Mouse (Mus musculus): ENCODE data around the gene Sdf4. TPM values are rescaled to one million over a fixed set of nuclear protein-coding genes. Genes with fewer than 3 reads are reported as not detected.

Gene Sdf4
- 100 to 1,000 TPM; 213 to 215 TPM for total RNA-seq (2021)
- long read RNA-seq, experiment 1, full-length matches to known transcripts = 176 of 218 reads
- long read RNA-seq, experiment 1, partial matches to known transcripts = 12 of 218 reads
- long read RNA-seq, experiment 1, other reads (novel, unspliced or antisense) = 30 of 218 reads
- long read RNA-seq, experiment 2, full-length matches to known transcripts = 119 of 152 reads
- long read RNA-seq, experiment 2, partial matches to known transcripts = 27 of 152 reads
- long read RNA-seq, experiment 2, other reads (novel, unspliced or antisense) = 6 of 152 reads

DNA sequence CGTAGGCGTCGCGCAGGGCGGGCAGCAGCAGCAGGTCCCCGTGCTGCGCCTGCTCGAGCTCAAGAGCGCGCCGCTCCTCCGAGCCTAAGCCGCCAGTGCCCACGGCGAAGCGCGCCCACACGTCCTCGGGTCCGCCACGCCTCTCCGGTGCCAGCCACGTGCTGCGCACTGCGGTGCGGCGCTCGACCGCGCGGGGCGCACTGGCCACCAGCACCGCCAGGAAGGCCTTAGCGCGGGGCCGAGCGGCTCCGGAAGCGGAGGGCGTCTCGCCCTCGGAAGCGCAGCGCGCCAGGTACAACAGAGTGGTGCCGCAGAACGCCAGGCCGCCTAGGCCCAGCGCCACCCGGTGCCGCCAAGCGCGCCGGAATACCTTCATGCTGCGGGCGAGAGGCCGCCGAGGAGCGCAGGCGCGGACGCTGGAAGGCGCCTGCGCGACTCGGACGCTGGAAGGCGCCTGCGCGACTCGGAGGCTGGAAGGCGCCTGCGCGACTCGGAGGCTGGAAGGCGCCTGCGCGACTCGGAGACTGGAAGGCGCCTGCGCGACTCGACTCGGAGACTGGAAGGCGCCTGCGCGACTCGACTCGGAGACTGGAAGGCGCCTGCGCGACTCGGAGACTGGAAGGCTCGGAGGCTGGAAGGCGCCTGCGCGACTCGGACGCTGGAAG lies at the start of gene Sdf4, which contains the start of gene B3galt6:
Gene Sdf4, plus strand, starts transcription at position 632 of the 665 bp plus-strand sequence.
Gene B3galt6, minus strand, starts transcription at position 409 of the 665 bp plus-strand sequence.
- peak; percentile 78 to 90 for DNase-seq (ENCODE audit: low spot score in 2 of 2)

DNA sequence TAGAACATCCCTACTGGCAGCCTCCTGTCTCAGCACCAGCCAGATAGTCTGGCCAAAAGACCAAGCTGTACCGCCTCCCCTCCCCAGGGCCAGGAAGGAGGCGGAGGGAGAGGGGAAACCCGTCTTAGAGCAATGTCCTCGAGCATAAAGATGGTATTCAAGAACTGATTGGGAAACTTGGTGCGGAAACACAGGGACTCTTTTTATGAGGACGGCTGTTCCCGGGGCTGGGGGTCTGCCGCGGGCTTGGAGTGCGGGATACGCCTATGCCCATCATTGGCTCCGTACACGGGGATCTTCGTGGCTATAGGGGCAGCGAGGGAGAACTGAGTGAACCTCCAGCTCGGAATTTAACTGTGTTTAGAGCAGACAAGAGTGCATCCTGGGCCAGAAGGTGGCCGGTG lies 49.6 kb upstream of the Sdf4 start:
- peak; percentile 22 to 52 for DNase-seq (ENCODE audit: low spot score in 2 of 2)

DNA sequence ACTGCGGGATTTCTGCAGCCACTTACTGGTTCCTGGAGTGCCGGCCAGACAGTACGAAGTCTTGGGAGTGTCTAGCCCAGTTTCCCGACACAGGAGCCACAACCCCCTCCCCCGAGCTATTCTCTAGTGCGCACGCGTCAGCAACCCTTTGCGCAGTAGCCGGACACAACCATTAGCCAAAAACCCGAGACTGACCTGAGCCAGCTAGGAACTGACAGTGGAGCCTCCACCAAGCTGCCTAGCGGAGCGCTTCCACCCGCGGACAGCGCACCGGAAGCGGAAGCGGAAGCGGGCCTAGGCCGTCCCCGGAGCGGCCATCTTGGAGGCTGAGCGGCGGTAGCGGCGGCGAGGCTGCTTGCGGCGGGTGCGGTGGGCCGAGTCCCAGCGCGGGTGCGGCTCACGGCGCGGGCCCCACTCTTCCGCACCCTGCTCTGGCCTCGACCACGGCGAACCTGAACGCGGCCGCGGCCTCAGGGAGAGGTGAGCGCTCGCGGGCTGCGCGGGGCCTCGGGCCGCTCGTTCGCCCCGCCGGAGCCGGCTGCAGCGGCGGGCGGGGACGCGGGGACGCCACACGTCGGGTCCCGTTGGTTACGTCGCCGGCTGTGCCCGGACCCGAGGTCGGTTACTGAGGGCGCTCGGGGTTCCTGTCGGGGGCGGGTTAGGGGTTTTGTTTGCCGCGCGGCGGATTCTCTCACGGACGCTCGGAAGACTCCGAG lies 49.0 kb upstream of the Sdf4 start, which contains the start of gene Ube2j2:
Gene Ube2j2, plus strand, starts transcription at position 298 of the 716 bp plus-strand sequence.
- peak; percentile 96 to 98 for DNase-seq (ENCODE audit: low spot score in 2 of 2)

DNA sequence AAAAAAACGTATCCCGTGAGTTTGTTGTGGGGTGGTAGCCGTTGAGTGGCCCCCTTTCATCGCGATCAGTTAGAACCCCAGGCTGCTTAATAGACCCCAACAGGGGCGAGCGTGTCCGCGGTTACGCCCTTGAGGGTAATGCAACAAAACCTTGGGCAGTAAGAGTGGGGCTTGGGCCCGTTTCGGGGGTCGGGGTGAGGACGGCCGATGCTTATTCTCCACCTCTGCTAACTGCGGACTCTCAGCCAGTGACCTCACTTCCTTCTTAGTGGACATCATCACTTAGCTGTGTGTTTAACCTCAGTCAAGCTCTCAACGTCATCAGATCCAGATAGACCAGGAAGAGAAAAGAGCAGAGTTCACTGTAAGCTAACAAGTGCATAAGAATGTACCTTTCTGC lies 48.4 kb upstream of the Sdf4 start:
- DNase-seq (ENCODE audit: low spot score in 2 of 2) = no peak

DNA sequence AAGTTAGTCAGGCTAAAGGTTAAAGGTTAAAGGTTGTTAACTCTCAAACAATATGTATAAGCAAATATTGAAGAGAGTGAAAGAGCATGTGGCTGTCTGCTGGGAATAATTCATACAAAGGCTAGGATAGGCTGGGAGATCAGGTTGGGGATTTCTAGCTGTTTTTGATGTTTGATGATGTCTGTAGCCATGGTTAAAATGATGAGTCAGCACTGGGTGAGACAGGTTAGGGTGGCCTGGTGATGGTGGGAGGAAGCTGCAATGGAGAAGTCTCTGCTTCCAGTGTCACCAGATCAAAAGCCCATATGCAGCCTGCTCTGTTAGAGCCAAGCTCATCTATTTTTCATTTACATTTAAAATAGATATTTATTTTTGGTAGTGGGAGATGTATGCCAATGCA lies 45.6 kb upstream of the Sdf4 start:
- no peak for DNase-seq (ENCODE audit: low spot score in 2 of 2)

DNA sequence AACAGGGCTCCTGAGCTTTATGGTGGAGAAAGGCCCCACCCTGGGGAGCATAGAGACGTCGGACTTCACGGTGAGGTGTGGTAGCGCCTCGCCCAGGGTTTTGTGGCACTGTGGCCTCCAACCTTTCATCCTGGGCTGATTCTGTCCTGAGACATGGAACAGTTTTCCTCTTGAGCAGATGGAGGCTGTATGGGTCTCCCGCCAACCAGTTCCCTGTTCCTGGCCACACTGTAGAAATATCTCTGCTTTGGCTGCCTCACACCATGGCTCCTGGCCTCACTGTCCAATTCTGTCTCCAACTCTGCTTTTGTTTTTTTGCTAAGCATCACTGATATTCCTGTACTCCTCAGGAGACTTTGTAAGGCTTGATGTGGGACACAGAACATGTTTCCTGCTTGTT lies 37.2 kb upstream of the Sdf4 start:
- DNase-seq (ENCODE audit: low spot score in 2 of 2) = no peak

DNA sequence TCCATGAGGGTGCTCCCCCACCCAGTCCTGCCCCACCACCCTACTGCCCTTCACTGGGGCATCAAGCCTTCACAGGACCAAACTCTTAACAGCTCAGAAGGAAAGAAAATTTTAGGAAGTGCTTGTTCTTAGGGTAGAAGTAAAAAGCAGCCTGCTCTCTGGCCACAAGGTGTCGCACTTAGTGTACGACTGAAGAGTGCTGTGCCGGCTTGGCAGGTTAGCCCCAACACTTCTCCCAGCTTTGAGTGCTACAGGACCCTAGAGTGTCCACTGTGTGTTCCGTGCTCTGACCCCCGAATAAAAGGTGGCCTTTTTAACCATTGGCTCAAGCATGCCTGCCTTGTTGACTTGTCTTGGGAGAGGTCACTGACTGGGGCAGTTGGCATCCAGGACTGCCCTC lies 33.4 kb upstream of the Sdf4 start:
- peak; percentile 68 to 70 for DNase-seq (ENCODE audit: low spot score in 2 of 2)

DNA sequence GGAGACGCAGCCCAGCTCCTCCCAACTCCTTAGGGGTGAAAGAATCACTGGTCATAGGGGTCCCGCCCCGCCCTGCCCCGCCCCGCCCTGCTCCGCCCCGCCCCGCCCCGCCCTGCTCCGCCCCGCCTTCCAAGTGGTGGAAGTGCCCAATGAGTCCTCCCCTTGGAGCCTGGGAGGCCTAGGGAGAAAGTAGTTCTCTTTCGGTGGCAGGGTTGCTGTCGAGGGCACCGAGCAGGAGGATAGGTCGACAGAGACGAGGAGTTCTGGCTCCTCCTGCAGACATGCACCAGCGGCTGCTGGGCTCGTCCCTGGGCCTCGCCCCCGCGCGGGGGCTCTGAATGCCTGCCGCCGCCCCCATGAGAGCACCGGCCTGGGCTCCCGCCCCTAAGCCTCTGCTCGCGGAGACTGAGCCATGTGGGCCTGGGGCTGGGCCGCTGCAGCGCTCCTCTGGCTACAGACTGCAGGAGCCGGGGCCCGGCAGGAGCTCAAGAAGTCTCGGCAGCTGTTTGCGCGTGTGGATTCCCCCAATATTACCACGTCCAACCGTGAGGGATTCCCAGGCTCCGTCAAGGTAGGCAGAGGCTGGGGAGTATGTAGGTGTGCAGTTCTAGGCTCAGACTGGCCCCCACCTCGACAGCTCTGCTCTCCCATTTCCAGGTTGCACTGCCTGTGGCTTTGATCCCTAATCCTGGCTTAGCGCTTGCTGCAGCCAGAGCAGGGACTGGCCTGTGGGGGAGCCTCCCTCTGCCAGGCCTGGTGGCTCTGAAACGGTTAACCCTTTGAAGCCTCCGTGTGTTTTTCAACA lies 30.3 kb upstream of the Sdf4 start, which contains the start of gene C1qtnf12:
Gene C1qtnf12, plus strand, starts transcription at position 152 of the 805 bp plus-strand sequence.
- DNase-seq (ENCODE audit: low spot score in 2 of 2) = peak; percentile 11 to 39

DNA sequence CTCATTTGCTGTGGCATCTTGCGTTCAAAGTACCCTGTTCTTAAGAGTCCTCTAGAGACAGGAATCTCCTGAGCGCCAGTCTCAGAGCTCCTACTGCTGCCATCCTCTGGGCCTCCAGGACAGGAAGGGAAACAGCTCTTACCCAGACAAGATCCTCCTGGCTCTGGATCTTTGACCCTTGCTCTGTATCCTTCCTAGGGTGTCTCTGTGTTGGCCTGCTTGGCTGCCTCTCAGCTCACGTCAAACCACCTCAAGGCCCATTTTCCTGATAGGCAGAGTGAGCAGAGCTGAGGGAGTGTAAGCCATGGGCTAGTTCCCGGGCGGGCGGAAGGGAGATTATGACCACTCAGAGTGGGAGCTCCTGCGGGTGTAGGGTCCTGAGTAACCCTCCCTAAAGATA lies 29.6 kb upstream of the Sdf4 start:
- DNase-seq (ENCODE audit: low spot score in 2 of 2) = no peak

DNA sequence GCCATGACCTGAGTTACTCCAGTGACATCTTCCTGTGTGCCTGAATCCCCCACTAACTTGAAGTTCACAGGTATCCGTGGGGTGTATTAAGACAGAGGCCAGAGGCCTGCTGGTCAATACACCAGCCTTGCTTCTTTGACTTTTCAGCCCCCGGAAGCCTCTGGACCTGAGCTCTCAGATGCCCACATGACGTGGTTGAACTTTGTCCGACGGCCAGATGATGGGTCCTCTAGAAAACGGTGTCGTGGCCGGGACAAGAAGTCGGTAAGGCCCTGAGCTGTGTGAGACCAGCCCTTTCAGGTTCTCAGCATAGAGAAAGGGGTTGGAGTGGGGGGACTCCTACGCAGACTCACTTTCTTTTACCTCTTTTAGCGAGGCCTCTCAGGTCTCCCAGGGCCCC lies 28.3 kb upstream of the Sdf4 start:
- DNase-seq (ENCODE audit: low spot score in 2 of 2) = no peak

DNA sequence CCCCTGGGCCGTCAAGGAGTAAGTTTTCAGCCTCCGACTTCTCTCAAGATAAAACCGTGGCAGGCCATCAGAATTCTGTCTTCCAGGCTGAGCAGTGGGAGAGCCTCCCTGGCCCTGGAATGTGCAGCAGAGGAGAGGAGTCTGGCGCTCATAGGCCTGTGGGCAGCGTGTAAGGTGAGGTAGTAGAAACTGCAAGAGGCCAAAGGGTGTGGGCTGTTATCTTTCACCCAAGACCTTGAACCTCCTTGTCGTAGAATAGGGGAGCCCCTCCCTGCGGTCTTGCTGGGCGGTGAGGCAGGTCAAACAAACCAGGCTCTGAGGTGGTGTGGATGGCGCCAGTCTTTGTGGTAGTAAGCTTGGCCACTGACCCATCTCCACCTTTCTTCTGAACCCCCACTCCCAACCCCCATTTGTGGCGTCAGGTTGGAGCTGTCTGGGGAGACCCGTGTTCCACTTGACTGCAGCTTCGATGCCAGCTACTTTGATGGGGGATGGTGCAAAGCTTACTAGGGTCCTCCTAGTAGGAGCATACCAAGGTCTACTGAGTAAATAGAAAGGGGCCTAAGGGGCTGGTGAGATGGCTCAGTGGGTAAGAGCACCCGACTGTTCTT lies 23.5 kb upstream of the Sdf4 start:
- no peak for DNase-seq (ENCODE audit: low spot score in 2 of 2)

DNA sequence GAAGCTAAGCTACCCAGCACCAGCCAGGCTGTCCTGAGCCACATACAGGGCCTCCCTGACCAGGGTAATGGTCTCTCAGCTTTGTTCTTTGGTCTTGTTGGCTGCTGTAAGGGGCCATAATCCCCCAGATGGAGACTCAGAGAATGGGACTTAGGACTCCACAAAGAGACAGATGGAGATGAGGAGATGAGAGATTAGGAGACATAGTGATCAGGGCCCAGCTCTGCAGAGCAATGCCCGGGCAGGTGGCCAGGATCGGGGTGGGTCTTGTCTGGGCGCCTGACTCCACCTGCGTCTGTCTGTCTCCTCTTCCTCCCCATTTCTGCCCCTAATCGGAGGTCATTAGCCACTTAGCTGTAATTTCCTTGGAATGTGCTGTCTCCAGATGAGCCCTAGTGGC lies 22.4 kb upstream of the Sdf4 start:
- no peak for DNase-seq (ENCODE audit: low spot score in 2 of 2)

DNA sequence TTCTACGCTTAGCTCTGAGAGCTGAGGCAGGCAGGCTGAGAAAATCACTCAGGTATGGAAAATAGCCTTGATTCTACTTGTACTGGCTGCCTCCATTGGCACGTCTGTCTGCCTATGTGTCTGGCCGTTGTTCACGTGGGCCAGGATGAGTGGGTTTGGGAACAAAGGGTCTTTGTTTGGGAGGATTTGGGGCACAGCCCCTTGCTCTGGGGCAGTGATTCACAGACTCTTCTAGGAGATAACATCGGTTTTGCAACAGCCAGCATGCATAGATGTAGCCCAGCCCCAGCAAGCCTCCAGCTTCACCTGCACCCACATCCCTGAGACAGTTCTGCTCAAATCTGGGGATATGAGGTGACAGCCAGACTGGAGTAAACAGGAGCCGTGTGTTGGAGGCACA lies 20.0 kb upstream of the Sdf4 start:
- no peak for DNase-seq (ENCODE audit: low spot score in 2 of 2)

DNA sequence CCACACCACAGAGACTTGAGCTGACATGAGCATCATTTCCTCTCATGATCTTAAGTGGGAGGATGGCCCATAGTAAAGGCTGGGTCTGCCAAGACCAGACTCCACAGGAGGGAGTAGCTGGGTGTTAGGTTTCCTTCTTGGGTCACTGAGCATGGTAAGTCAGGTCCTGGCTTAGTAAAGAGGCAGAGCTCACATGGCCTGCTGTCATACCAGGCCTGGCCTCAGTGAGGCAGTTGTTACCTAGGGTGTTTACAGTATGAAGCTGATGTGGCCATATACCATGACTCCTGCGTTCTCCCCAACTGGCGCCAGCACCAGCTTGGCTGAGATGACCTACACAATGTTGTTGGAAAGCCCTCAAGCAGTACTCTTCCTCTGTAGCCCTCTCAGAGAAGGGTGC lies 19.4 kb upstream of the Sdf4 start:
- DNase-seq (ENCODE audit: low spot score in 2 of 2) = no peak

DNA sequence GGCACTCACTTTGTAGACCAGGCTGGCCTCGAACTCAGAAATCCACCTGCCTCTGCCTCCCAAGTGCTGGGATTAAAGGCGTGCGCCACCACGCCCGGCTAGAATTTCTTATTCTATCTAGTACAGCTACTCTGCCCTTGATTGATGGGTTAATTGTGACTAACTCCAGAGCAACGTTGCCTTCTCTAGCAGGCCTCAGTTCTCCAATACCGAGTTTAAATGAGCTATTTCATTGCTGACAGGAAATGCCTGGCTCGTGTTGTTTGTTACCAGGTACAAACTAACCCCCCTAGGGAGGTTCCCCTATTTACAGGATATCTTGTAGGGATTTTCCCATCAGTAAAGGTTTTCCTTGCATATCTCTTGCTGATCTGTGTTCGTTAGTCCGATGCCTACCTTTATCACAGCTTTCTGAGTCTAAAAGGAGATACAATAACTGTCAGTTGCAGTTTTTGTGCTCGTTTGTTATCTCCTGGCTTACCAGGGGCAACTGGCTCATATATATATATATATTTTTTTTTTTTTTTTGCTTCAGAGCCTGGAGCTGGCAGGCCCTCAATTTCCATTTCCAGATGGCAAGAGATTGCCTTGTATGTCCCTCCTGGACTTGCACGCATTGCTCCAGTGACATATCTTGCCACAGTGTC lies 11.1 kb upstream of the Sdf4 start:
- no peak for DNase-seq (ENCODE audit: low spot score in 2 of 2)

DNA sequence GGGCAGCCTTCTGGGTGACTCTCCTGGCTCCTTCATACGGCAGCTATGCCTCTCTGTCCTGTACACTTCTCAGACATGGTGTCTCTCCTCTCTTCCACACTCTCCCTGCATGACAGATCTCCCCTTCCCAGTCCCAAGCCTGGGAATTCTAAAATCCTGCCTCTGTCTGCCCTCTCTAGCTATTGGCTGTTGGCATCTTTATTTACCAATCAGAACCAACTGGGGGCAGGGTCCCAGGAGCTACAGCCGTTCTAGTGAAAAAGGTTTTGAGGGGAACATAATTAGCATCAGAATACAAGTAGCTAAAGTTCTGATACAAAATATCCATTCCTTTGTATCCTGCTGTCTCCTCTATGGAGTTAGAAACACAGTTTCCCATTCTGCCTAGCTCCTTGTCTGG lies 8.9 kb upstream of the Sdf4 start:
- DNase-seq (ENCODE audit: low spot score in 2 of 2) = no peak

DNA sequence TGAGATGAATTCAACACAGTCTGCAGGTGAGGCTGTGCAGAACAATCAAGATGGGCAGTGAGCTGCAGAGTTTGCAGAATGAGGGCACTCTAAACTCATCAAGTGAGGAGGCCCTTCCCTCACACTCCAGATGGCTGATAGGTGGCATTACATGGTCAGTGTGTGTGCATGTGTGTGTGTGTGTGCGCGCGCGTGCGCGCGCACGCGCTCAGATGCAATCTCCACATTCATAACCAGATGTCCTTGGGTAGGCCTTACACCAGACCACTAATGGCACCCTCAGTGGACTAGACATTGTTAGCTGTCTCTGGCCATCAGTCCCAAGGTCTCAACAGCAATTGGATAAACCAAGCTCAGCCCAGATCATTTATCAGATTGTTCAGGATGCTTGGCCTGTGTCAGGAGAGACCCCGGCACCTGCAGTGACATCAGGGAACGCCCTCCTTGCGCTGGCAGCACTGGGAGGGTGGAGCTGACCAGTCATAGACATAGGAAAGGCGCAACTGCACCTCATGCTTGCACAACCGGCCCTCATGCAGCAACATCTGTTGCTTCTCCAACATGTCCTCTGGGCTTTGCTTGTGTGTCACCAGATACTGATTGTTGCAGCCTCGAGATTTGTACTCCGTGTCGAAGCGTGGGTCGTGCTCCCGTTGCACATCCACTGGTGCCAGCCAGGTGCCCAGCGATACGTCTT lies 1.3 kb upstream of the Sdf4 start:
- DNase-seq (ENCODE audit: low spot score in 2 of 2) = no peak

DNA sequence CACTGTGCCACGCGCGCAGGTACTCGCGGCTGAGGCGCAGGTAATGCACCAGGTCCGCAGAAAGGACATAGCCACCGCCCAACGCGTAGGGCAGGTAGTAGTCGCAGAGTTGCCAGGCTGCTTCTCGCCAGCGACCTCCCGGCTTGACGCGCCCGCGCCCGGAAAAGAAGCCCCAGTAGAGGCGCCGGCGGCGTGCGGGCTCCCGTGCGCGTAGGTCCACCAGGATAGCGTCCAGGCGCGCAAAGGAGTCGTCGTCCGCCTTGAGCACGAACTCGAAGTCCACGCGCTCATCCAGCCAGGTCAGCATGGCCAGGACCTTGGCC lies 803 bp upstream of the Sdf4 start:
- DNase-seq (ENCODE audit: low spot score in 2 of 2) = no peak

DNA sequence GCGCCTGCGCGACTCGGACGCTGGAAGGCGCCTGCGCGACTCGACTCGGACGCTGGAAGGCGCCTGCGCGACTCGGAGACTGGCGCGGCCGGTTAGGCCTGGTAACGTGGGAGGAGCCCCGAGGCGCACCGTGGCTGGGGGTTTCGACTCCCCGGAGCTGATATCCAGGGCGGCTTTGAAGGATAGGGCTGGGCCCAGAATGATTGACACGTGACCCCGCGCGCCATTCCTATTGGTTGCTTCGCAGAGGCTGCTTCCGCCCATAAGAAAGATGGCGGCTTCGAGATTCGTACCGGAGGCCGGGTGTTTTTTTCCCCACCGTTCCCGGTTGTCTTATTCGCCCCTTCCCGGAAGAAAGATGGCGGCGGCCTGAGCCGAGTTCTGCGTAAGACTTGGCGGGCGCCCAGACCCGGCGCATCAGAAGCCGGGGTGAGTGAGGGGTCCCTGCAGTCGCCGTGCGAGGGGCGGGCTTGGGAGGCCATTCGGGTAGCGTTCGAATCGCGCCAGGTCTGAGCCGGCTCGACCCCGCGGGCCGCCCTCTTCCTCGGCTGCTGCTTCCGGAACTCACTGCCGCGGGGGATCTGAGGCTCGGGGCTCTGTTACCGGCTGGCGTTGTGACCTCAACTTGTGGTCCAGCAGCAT lies 355 bp downstream of the Sdf4 start:
- peak; percentile 93 to 96 for DNase-seq (ENCODE audit: low spot score in 2 of 2)

Measured in left cerebral cortex, adult 18-20 months (tissue).